Mouse (Mus musculus): ENCODE data around the gene Ptprd. TPM values are rescaled to one million over a fixed set of nuclear protein-coding genes. Genes with fewer than 3 reads are reported as not detected.
A peak's percentile ranks its signal among the peaks of the same experiment; 100 is the strongest.

The Ptprd gene
- polyA plus RNA-seq, 1 experiment from 2014 or later: 12.9 TPM

DNA sequence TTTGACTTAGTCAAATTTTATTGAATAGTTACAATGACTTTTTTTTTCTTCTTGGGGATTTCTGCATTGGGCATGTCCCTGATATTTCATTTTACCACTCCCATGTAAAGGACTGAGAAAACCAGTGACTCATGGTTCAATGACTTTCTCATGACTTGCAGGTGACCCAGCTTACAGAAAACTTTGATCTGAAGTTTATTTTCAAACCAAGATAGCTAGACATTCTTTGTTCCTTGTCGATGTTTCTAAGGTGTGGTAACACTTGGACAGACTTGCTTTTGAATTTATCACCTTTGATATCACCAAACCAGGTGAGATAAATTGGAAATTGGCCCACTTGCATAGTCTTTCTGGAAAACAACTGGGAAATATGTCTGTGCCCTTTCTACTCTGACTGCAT is 1747.1 kb downstream of the Ptprd start:
- Histone ChIP-seq H3K9ac (no peak overlapping the region), H3K27ac (no peak overlapping the region), H3K9me3 (no peaks in the 10 kb centered on the region), H3K27me3 (replicated peaks) (no peaks in the 10 kb centered on the region), H3K4me1 (replicated peaks) (no peaks in the 10 kb centered on the region), H3K4me3 (replicated peaks) (no peak overlapping the region), H3K36me3 (no peaks in the 10 kb centered on the region), H3K4me2 (replicated peaks) (no peak overlapping the region)
- WGBS: 59% methylated on average over 1 of the region's 1 CpGs
- ATAC-seq: peak; percentile 80

DNA sequence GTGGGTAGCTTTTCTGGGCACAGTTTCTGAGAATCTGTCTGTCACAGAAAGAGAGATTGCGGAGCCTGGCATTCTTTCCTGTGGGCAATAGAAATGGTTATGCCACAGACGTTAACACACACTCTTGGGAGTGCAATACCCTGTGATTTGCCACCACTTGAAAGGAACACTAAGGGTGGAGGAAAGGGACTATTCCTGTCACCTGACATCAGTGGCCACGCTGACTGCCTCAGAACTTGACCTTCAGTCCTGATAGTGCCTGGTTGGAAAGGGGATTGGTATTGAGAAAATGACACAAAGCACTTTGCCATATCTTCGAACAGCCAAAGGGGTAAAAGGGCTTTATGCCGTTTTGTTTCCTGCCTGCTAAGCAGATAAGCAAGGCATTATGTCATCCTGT is 1750.4 kb downstream of the Ptprd start:
- 62% methylated on average over 5 of the region's 5 CpGs for WGBS
- no peak for ATAC-seq
- Histone ChIP-seq H3K9ac (no peak overlapping the region), H3K4me3 (replicated peaks) (no peak overlapping the region), H3K4me1 (replicated peaks) (no peaks in the 10 kb centered on the region), H3K9me3 (no peaks in the 10 kb centered on the region), H3K27me3 (replicated peaks) (no peaks in the 10 kb centered on the region), H3K27ac (no peak overlapping the region), H3K36me3 (no peaks in the 10 kb centered on the region), H3K4me2 (replicated peaks) (no peak overlapping the region)

- Histone ChIP-seq H3K4me3 (replicated peaks) (no peak overlapping the region), H3K9me3 (no peaks in the 10 kb centered on the region), H3K27me3 (replicated peaks) (no peaks in the 10 kb centered on the region), H3K4me1 (replicated peaks) (no peaks in the 10 kb centered on the region), H3K9ac (no peak overlapping the region), H3K27ac (no peak overlapping the region), H3K4me2 (replicated peaks) (no peak overlapping the region), H3K36me3 (no peaks in the 10 kb centered on the region)
- ATAC-seq: no peak
- 77% methylated on average over 1 of the region's 1 CpGs for WGBS
These were observed 1751.2 kb downstream of the Ptprd start for GRCm38 (mm10) chr4:76460556-76460955.

DNA sequence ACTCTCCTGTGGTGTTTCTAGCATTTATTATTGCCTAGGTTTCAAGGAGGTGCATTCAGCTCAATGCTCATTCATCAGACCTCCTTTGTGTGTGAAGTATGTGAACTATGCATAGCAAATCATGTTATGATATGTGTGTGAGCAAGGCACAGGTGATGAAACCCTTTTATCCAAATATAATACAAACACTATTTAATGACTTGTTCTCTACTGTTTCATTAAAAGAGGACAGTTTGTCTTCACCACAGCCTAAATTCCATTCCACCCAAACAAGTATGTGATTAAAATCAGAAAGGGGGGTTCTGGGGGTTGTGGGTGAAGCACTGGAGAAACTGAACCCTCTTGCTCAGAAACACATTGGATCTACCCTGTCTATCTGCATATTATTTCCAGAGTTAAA is 1752.1 kb downstream of the Ptprd start:
- Histone ChIP-seq H3K4me3 (replicated peaks) (no peak overlapping the region), H3K9ac (no peak overlapping the region), H3K9me3 (no peaks in the 10 kb centered on the region), H3K4me1 (replicated peaks) (no peaks in the 10 kb centered on the region), H3K27ac (no peak overlapping the region), H3K4me2 (replicated peaks) (no peak overlapping the region), H3K36me3 (no peaks in the 10 kb centered on the region), H3K27me3 (replicated peaks) (no peaks in the 10 kb centered on the region)
- no peak for ATAC-seq

DNA sequence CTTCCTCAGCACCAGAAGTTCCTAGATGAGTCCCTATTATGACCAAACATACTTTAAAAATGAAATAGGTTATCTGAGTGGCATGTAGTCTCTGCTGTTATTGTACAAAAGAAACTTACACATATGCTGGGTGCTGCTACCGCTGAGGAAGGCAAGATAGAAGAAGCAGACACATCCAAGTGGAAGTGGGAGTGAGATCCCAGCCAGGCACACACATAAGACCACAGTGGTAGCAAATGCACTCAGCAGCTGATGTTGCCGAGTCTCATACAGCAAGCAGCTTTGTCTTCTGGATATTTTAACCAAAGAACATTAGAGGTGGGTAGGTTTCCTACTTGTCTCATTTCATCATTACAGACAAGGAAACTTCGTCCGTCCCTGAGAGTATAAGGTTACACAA is 1759.5 kb downstream of the Ptprd start:
- no peak overlapping the region for H3K4me3 ChIP-seq (replicated peaks)
- 80% methylated on average over 4 of the region's 4 CpGs for WGBS
- no peak overlapping the region for H3K4me2 ChIP-seq (replicated peaks)
- ATAC-seq: no peak
- no peaks in the 10 kb centered on the region for H3K9me3 ChIP-seq
- H3K27me3 ChIP-seq (replicated peaks): no peaks in the 10 kb centered on the region
- H3K36me3 ChIP-seq: no peaks in the 10 kb centered on the region
- H3K4me1 ChIP-seq (replicated peaks): no peaks in the 10 kb centered on the region
- H3K9ac ChIP-seq: no peak overlapping the region
- no peak overlapping the region for H3K27ac ChIP-seq

DNA sequence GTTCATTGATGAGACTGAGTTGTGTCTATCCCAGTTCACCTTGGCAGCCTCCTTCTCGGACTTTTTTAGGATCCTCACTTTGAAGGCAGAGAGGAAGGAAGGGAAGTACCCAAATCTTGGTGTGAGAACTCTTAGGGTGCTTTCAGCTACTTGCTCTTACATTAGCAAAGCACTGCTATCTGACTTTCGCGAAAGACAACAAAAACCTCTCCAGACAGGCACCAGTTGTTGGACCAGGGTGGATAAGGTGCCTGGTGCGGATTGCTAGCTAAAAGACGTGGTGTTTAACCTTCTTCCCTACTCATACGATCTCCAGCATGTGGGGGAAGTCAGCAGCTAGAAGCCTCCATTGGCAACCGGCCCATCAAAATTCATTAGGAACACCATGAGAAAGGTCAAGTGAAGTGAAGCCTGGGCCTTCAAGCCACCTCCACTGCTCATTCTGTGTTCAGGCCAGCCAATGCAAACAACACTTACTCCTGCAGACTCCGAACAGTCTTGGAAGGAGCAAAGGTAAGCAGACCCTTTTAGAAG is 1760.7 kb downstream of the Ptprd start:
- no peaks in the 10 kb centered on the region for H3K4me1 ChIP-seq (replicated peaks)
- H3K4me3 ChIP-seq (replicated peaks): peak overlapping the region; percentile 71
- H3K9ac ChIP-seq: peak overlapping the region; percentile 85; the same call in 1 of the 2 replicates
- 53% methylated on average over 8 of the region's 8 CpGs for WGBS
- no peak for ATAC-seq
- H3K4me2 ChIP-seq (replicated peaks): peak overlapping the region; percentile 90
- no peak overlapping the region for H3K27ac ChIP-seq
- no peaks in the 10 kb centered on the region for H3K36me3 ChIP-seq
- no peaks in the 10 kb centered on the region for H3K27me3 ChIP-seq (replicated peaks)
- no peaks in the 10 kb centered on the region for H3K9me3 ChIP-seq

GRCm38 (mm10) chr4:76450351-76451018 is 1761.3 kb downstream of the Ptprd start:
- ATAC-seq: peak; percentile 83

GRCm38 (mm10) chr4:76449466-76450350 is 1762.1 kb downstream of the Ptprd start:
- H3K4me2 ChIP-seq (replicated peaks): peak overlapping the region; percentile 90
- H3K27me3 ChIP-seq (replicated peaks): no peaks in the 10 kb centered on the region
- under 1% methylated on average over 82 of the region's 99 CpGs for WGBS

More at GRCm38 (mm10) chr4:76450351-76451018, 1761.3 kb downstream of the Ptprd start:
- no peaks in the 10 kb centered on the region for H3K4me1 ChIP-seq (replicated peaks)
- peak overlapping the region; percentile 85 for H3K9ac ChIP-seq
- H3K4me3 ChIP-seq (replicated peaks): peak overlapping the region; percentile 71
- H3K9me3 ChIP-seq: no peaks in the 10 kb centered on the region
- no peaks in the 10 kb centered on the region for H3K36me3 ChIP-seq
- H3K27ac ChIP-seq: peak overlapping the region; percentile 91
- H3K27me3 ChIP-seq (replicated peaks): no peaks in the 10 kb centered on the region
- under 1% methylated on average over 34 of the region's 34 CpGs for WGBS
- H3K4me2 ChIP-seq (replicated peaks): peak overlapping the region; percentile 90

DNA sequence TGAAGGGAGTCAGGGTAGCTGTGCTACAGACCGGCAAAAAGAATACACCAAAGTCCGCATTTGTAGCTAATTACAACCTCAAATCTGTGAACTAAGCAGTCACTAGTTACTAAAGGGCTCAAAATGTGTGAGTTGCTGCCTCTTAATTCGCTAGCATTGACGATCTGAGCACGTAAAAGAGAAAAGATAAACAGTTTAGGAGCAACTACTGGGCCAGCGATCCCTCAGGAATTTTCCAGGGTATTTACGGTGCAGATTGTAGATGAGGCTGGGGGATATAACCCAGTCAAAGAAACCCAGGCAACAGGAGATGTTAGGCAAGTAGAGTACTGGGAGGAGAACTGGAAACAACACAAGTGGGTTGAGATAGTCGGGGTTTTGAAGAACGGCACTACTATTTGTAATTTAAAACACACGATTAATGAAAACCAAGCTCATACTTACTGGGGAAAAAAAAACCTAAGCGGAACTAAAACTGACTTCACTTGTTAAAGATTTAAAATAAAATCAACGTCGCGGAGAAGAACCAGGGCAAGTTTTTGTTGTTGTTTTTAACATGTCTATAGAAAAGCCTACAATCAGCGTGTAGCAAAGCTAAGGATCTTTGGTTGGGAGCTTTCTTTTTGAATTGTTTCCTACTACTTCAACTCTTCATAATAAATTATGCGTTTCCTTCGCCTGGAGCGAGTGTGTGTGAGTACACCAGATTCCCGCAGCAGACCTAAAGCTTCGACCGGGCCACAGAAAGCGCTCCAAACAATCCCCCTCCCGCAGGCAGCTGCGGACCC is 1762.9 kb downstream of the Ptprd start:
- peak overlapping the region; percentile 71 for H3K4me3 ChIP-seq (replicated peaks)
- 1% methylated on average over 24 of the region's 24 CpGs for WGBS
- peak overlapping the region; percentile 90 for H3K4me2 ChIP-seq (replicated peaks)
- no peaks in the 10 kb centered on the region for H3K36me3 ChIP-seq
- H3K27ac ChIP-seq: peak overlapping the region; percentile 91
- peak overlapping the region; percentile 85 for H3K9ac ChIP-seq
- H3K9me3 ChIP-seq: no peaks in the 10 kb centered on the region
- ATAC-seq: peak; percentile 18; the same call in 1 of the 2 replicates
- H3K27me3 ChIP-seq (replicated peaks): no peaks in the 10 kb centered on the region
- no peaks in the 10 kb centered on the region for H3K4me1 ChIP-seq (replicated peaks)

More at GRCm38 (mm10) chr4:76449466-76450350, 1762.1 kb downstream of the Ptprd start:
- Histone ChIP-seq H3K4me1 (replicated peaks) (no peaks in the 10 kb centered on the region), H3K9ac (peak overlapping the region; percentile 85), H3K36me3 (no peaks in the 10 kb centered on the region), H3K27ac (peak overlapping the region; percentile 91), H3K4me3 (replicated peaks) (peak overlapping the region; percentile 71), H3K9me3 (no peaks in the 10 kb centered on the region)
- ATAC-seq: peak; percentile 90

DNA sequence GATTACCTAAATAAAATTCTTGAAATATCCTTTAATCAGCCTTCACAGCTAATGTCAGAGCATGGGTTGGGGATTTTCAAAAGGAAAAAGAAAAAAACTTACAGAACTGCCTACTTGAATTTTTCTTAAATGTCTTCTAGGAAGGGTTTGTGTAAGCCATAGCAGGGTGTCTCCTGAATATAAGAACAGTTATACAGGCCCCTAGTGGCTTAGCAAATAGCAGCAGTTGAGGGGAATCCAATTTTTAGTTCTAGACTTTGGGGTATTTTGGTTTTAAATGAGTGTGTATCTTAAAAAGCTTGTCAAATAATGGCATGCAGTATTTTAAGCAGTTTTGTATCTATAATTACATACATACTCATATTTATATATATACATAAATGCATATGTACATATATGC is 1764.4 kb downstream of the Ptprd start:
- no peak overlapping the region for H3K27ac ChIP-seq
- no peaks in the 10 kb centered on the region for H3K4me1 ChIP-seq (replicated peaks)
- H3K9me3 ChIP-seq: no peaks in the 10 kb centered on the region
- no peak for ATAC-seq
- no peak overlapping the region for H3K4me2 ChIP-seq (replicated peaks)
- H3K36me3 ChIP-seq: no peaks in the 10 kb centered on the region
- no peak overlapping the region for H3K9ac ChIP-seq
- H3K4me3 ChIP-seq (replicated peaks): no peak overlapping the region
- no peaks in the 10 kb centered on the region for H3K27me3 ChIP-seq (replicated peaks)

- Histone ChIP-seq H3K9me3 (no peaks in the 10 kb centered on the region), H3K4me1 (replicated peaks) (peaks cover 3% of the 10 kb centered on the region; the same call in 1 of the 2 replicates), H3K9ac (no peak overlapping the region), H3K4me2 (replicated peaks) (no peak overlapping the region), H3K36me3 (no peaks in the 10 kb centered on the region), H3K27ac (no peak overlapping the region), H3K4me3 (replicated peaks) (no peak overlapping the region), H3K27me3 (replicated peaks) (no peaks in the 10 kb centered on the region)
- 81% methylated on average over 4 of the region's 4 CpGs for WGBS
- ATAC-seq: no peak
These were observed 1767.0 kb downstream of the Ptprd start for GRCm38 (mm10) chr4:76444778-76445177.

DNA sequence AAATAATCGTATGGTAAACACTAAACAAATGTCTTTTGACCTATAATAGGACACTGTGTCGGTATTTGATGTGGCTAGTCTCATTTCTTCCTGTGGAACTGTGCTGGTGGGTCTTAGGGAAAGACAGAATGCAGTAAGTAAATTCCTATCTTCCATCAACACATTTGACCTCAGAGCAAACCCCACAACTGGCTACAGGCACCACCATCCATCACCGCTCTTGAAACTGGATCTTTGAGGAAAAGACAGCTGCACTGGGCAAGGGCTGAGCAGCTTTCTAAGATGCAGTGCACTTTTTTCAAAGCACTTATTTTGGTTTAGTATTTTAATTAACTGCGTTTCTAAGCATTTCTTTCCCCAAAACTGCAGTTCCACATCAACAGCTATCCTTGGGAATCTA is 1768.2 kb downstream of the Ptprd start:
- Histone ChIP-seq H3K36me3 (no peaks in the 10 kb centered on the region), H3K4me3 (replicated peaks) (no peak overlapping the region), H3K27me3 (replicated peaks) (no peaks in the 10 kb centered on the region), H3K9ac (no peak overlapping the region), H3K9me3 (no peaks in the 10 kb centered on the region), H3K27ac (no peak overlapping the region), H3K4me2 (replicated peaks) (no peak overlapping the region), H3K4me1 (replicated peaks) (peaks cover 3% of the 10 kb centered on the region; the same call in 1 of the 2 replicates)
- WGBS: 65% methylated on average over 4 of the region's 4 CpGs
- no peak for ATAC-seq

All from intestine, embryonic 15.5 days (tissue).